ENCODE assay signal across 21 mouse cellular contexts in the genomic region with DNA sequence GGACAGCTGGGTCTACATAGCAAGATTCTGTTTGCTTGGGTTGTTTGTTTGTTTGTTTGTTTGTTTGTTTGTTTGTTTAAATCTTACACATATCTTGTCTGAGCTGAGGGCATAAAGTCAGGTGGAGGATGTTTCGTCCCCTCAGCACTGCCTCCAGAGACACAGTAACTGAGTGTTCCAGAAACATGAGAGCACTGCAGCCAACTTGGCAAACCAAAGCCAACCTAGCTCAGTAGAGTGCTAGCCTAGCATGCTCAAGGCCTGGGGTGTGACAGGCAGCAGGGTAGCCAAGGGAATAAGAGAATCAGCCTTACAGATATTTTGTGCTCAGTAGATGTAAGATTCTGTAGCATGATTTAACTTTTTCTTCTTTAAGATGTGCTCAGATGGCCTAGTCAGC.
"Had no signal": no experiment of that assay in that cellular context is flagged by ENCODE, and none has a peak within 500 bp of the region (broad histone marks: within the 10 kb centered on the region; RNA-seq: fewer than 3 reads in every experiment).

No protein-coding gene starts in this region.

- ATAC-seq: liver, postnatal 0 days; lung, postnatal 0 days; midbrain, embryonic 13.5 days; midbrain, embryonic 15.5 days had no signal

- DNase-seq: liver, postnatal 0 days; lung, adult 2 months; lung, postnatal 14 days; lung, postnatal 36 days; retina, postnatal 1 day; right cerebral cortex, adult 18-20 months; right cerebral cortex, postnatal 25 days; right cerebral cortex, postnatal 4 days; thymus, adult 2 months; thymus, postnatal 25 days; thymus, postnatal 4 days had no signal

- H3K9me3 ChIP-seq: lung, embryonic 15.5 days; megakaryocyte, embryonic 14.5 days; midbrain, embryonic 13.5 days; midbrain, embryonic 15.5 days; neural tube, embryonic 12.5 days; stomach, embryonic 15.5 days had no signal

- H3K27ac ChIP-seq: lung, embryonic 15.5 days; macrophage; midbrain, embryonic 13.5 days; midbrain, embryonic 15.5 days; neural tube, embryonic 12.5 days; stomach, embryonic 15.5 days; stomach, postnatal 0 days had no signal

- H3K4me3 ChIP-seq: lung, embryonic 15.5 days; megakaryocyte, embryonic 14.5 days; midbrain, embryonic 13.5 days; midbrain, embryonic 15.5 days; neural tube, embryonic 12.5 days; stomach, embryonic 15.5 days had no signal

- H3K36me3 ChIP-seq: lung, embryonic 15.5 days; midbrain, embryonic 13.5 days; midbrain, embryonic 15.5 days; neural tube, embryonic 12.5 days; stomach, embryonic 15.5 days had no signal

- H3K27me3 ChIP-seq: lung, embryonic 15.5 days; megakaryocyte, embryonic 14.5 days; midbrain, embryonic 13.5 days; midbrain, embryonic 15.5 days; neural tube, embryonic 12.5 days; stomach, embryonic 15.5 days had no signal

- H3K4me1 ChIP-seq: lung, embryonic 15.5 days; midbrain, embryonic 13.5 days; midbrain, embryonic 15.5 days; neural tube, embryonic 12.5 days; stomach, embryonic 15.5 days had no signal

- H3K9ac ChIP-seq: liver, postnatal 0 days; lung, embryonic 15.5 days; midbrain, embryonic 13.5 days; midbrain, embryonic 15.5 days; neural tube, embryonic 12.5 days; stomach, embryonic 15.5 days had no signal

- H3K4me2 ChIP-seq: lung, embryonic 15.5 days; midbrain, embryonic 11.5 days; midbrain, embryonic 13.5 days; midbrain, embryonic 15.5 days; neural tube, embryonic 12.5 days; stomach, embryonic 15.5 days had no signal
